Mouse (Mus musculus) intestine, postnatal 0 days (tissue): ENCODE results near the gene Crlf1. TPM values are rescaled to one million over a fixed set of nuclear protein-coding genes. Genes with fewer than 3 reads are reported as not detected.

Source experiments
- ATAC-seq: fragments of 200-750 bp; cut with Nextera tagmentation; 2 replicates; pipeline ENCODE4 v1.8.0; 2017; ENCODE audit warnings: mild to moderate bottlenecking, moderate TSS enrichment, moderate library complexity
- H3K27ac ChIP-seq: fragments of 300-500 bp; sonication (generic); 2 replicates; pipeline ENCODE4 v1.5.1; 2014; ENCODE audit warnings: mild to moderate bottlenecking, low read depth, low read length, moderate library complexity
- H3K27me3 ChIP-seq: fragments of 300-500 bp; sonication (generic); replicated peaks from 2 replicates; pipeline ENCODE4 v1.6.1; 2014; ENCODE audit warnings: low read length, mixed read lengths; ENCODE audit not compliant: control insufficient read depth, insufficient read depth
- H3K36me3 ChIP-seq: fragments of 300-500 bp; sonication (generic); 2 replicates; pipeline ENCODE4 v1.6.1; 2014; ENCODE audit warnings: mild to moderate bottlenecking, moderate library complexity; ENCODE audit not compliant: control insufficient read depth, insufficient read depth
- H3K4me1 ChIP-seq: fragments of 300-500 bp; sonication (generic); replicated peaks from 2 replicates; pipeline ENCODE4 v1.6.1; 2014; ENCODE audit warnings: antibody characterized with exemption, low read length, mixed read lengths; ENCODE audit not compliant: control insufficient read depth, insufficient read depth
- H3K4me2 ChIP-seq: fragments of 300-500 bp; sonication (generic); replicated peaks from 2 replicates; pipeline ENCODE4 v1.6.1; 2014; ENCODE audit warnings: low read depth, mild to moderate bottlenecking, moderate library complexity
- H3K4me3 ChIP-seq: fragments of 300-500 bp; sonication (generic); 2 replicates; pipeline ENCODE4 v1.5.1; 2014; ENCODE audit warnings: low read depth, low read length
- H3K9ac ChIP-seq: fragments of 300-500 bp; sonication (generic); 2 replicates; pipeline ENCODE4 v1.6.1; 2014; ENCODE audit warnings: mild to moderate bottlenecking, low read depth, low read length
- H3K9me3 ChIP-seq: fragments of 300-500 bp; sonication (generic); 2 replicates; pipeline ENCODE4 v1.6.1; 2016; ENCODE audit warnings: mixed run types; ENCODE audit not compliant: control insufficient read depth
- CTCF ChIP-seq: sonication (generic); IDR thresholded peaks from 2 replicates; pipeline ENCODE4 v1.5.1; 2016; ENCODE audit warnings: low read depth, mild to moderate bottlenecking, control low read depth, antibody characterized with exemption, moderate library complexity
- WGBS: fragments of 180-500 bp; shearing (Covaris S2); extraction: QIAGEN DNeasy Blood & Tissue Kit; methylation state at CpG from one replicate; pipeline ENCODE4 v1.1.7; 2014; 5-methylcytosine and 5-hydroxymethylcytosine counted together
- polyA plus RNA-seq: library from polyadenylated mRNA; unstranded; fragments of >200 nt; fragmentation: Nextera tagmentation; extraction: Ambion mirVana; gene quantifications from 2 replicates; pipeline ENCODE4 v1.2.1, GENCODE M21; 2015

The Crlf1 gene
- 0.61 and 0.81 TPM in 2 replicates for polyA plus RNA-seq

DNA sequence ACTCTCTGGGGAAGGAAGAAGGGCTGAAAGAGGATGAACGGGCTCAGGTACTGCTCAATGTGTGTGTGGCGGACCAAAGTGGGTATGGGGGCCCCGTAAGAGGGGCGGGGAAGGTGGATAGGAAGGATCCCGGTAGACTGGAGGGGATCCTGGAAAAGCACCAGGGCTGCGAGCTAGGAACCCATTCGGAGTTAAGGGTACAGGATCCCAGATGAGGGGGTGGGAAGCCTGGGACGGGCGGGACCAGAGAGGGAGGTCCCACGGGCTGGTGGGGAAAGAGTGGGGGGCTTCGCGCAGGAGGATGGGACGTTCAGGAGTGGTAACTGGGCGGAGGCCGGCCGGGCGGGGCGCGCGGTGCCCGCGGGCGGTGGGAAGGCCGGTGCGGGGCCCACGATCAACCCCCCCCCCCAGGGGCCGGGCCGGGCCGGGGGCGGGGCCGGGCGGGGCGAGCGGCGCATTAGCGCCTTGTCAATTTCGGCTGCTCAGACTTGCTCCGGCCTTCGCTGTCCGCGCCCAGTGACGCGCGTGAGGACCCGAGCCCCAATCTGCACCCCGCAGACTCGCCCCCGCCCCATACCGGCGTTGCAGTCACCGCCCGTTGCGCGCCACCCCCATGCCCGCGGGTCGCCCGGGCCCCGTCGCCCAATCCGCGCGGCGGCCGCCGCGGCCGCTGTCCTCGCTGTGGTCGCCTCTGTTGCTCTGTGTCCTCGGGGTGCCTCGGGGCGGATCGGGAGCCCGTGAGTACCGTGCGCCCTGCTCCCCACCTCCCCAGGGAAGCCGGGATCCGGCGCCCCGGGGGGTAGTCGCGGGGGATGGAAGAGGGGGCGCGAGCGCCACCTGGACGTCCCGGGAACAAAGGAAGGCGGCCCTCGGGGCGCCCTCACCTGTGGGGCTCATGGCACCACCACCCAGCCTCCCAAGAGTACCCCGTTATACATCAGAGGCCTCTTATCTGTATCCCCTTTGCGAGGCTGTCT lies at the start of gene Crlf1:
Crlf1 (plus strand) TSS at position 495 of the 977 bp plus-strand sequence.
- Histone ChIP-seq H3K4me1 (peaks cover 6% of the 10 kb centered on the region; the same call in 1 of the 2 replicates), H3K27ac (no peak within 1 kb of the TSS), H3K4me3 (peak within 1 kb of the TSS; percentile 42), H3K36me3 (no peaks in the 10 kb centered on the region), H3K27me3 (peaks cover 95% of the 10 kb centered on the region), H3K9ac (no peak within 1 kb of the TSS), H3K9me3 (no peaks in the 10 kb centered on the region), H3K4me2 (peak within 1 kb of the TSS; percentile 71)
- no peak for TF ChIP-seq CTCF
- under 1% methylated on average over 65 of the region's 93 CpGs for WGBS
- peak; percentile 7; the same call in 1 of the 2 replicates for ATAC-seq

DNA sequence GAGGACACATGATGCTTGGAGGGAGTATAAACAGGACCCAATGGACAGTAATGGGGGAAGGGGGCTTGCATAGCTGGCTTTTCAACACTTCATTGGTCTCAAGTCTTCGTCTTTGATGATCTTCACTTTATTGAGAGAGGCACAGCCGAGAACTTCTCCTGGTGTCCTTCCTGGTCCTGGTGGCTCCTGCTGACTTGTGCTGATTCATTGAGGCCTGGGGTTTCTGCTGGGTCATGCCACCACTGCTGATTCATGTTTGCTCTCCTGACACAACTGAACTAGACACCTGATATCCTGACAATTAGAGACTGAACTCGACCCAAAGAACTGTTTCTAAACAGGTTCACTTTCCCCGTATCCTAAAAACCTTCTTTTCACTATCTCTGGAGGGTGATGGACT lies 49.6 kb upstream of the Crlf1 start:
- Histone ChIP-seq H3K27me3 (no peaks in the 10 kb centered on the region), H3K4me2 (no peak overlapping the region), H3K4me1 (no peaks in the 10 kb centered on the region), H3K4me3 (no peak overlapping the region), H3K9ac (no peak overlapping the region), H3K27ac (no peak overlapping the region), H3K36me3 (no peaks in the 10 kb centered on the region), H3K9me3 (no peaks in the 10 kb centered on the region)
- 83% methylated on average over 4 of the region's 4 CpGs for WGBS
- no peak for ATAC-seq
- TF ChIP-seq CTCF = no peak

DNA sequence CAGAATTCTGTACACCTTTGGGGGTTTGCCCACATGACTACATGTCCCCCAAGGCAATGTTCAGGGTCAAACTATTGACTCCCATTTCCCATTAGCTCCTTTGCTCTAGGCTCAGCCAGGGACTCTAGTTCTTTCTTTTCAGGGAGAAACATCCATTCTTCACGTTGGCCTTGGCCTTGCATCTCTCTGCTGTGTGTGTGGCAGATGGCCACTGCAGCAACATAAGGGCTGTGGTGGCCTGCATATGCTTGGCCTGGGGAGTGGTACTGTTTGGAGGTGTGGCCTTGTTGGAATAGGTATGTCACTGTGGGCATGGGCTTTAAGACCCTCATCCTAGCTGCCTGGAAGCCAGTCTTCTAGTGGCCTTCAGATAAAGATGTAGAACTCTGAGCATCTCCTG lies 47.0 kb upstream of the Crlf1 start:
- Histone ChIP-seq H3K9ac (no peak overlapping the region), H3K27me3 (no peaks in the 10 kb centered on the region), H3K4me1 (no peaks in the 10 kb centered on the region), H3K4me2 (no peak overlapping the region), H3K27ac (no peak overlapping the region), H3K9me3 (no peaks in the 10 kb centered on the region), H3K4me3 (no peak overlapping the region), H3K36me3 (peaks cover 9% of the 10 kb centered on the region; the same call in 1 of the 2 replicates)
- no peak for TF ChIP-seq CTCF
- no peak for ATAC-seq
- WGBS = 61% methylated on average over 1 of the region's 1 CpGs

DNA sequence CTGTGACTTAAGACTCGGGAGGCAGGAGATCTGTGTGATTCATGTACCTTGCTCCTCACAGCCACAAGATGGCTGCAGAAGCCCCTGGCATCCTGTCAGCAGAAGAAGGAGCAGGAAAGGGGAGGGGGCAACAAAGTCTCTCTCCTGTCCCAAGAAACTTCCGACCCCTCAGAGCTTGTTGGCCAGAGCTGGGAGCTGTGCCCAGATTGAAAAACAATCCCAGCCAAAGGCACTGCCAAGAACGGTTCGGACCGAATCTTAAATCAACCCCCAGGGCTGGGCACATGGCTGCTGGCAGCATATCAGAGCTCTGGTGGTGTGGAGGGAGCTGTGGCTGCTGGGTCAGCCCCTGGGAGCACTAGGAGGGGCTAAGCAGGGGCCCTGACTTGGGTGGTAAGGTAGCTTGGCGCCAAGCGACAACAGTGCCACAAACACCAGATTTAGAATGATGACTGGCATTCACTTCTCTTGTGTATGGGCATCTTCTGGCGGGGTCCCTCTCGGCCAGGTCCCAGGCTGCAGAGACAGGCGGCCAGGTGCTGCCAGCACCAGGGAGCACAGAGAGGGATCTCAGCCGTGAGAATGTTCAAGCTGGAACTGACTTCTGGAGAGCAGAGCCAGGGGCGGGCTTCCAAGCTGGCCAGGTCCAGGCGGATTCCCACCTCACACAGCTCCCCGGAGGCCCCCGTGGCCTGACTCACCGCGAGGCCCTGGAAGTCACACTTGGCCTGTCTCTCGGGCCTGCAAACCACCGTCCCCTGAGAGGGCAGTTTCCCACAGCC lies 45.1 kb upstream of the Crlf1 start:
- Histone ChIP-seq H3K27me3 (no peaks in the 10 kb centered on the region), H3K9ac (no peak overlapping the region), H3K36me3 (peaks cover 24% of the 10 kb centered on the region), H3K4me1 (no peaks in the 10 kb centered on the region), H3K4me2 (no peak overlapping the region), H3K9me3 (no peaks in the 10 kb centered on the region), H3K4me3 (no peak overlapping the region), H3K27ac (no peak overlapping the region; the same call in 1 of the 2 replicates)
- TF ChIP-seq CTCF = peak; percentile 38
- ATAC-seq = no peak
- WGBS = 67% methylated on average over 19 of the region's 19 CpGs

DNA sequence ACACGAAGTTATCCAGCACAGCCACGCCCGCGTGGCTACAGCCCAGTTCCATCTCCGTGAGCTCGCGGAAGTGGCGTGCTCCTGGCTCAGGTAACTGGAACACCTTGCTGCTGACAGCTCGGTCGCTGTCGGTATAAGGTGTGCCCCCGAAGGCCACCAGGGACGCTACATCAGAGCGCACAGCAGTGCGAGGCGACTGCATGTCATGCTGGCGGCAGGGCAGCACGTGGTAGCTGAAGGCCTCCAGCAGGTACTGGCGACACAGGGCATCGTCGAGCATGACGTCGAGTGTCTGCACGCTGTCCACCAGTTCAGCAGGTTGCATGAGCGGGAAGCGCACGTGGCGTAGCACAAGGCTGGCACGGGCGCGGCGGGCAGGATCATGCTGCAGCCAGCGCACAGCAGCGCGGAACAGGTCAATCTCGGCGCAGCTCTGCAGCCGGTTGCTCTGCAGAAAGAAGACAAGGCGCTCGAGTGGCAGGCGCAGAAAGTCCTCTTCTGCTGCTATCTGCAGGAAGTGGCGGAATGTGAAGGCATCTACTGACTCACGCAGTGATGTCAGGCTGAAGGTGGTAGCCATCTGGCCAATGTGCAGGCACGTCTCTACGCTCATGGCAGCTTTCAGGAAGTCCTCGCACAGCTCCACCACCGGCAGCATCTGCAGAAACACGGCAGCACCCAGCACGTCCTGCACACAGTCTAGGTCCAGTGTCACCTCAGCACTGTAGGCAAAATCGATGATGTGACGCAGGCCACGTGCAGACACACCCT lies 40.6 kb upstream of the Crlf1 start:
- Histone ChIP-seq H3K27ac (no peak overlapping the region), H3K36me3 (peaks cover 24% of the 10 kb centered on the region), H3K9me3 (no peaks in the 10 kb centered on the region), H3K4me2 (no peak overlapping the region), H3K4me1 (no peaks in the 10 kb centered on the region), H3K4me3 (no peak overlapping the region), H3K9ac (no peak overlapping the region), H3K27me3 (no peaks in the 10 kb centered on the region)
- peak; percentile 10; the same call in 1 of the 2 replicates for TF ChIP-seq CTCF
- ATAC-seq = peak; percentile 43; the same call in 1 of the 2 replicates
- WGBS = 69% methylated on average over 52 of the region's 52 CpGs
